Mouse (Mus musculus): ENCODE results near the gene Dda1.
A peak's percentile ranks its signal among the peaks of the same experiment; 100 is the strongest.
"Not testable (repeated sequence)": the region's sequence is repeated elsewhere in the genome, so short reads cannot be mapped to it uniquely, and the experiment has no call there.

Dda1 gene

GRCm38 (mm10) chr8:71468916-71469315 is at the start of gene Dda1:
Gene Dda1 (plus strand): TSS chr8:71469199.
- peak; percentile 99 for DNase-seq

DNA sequence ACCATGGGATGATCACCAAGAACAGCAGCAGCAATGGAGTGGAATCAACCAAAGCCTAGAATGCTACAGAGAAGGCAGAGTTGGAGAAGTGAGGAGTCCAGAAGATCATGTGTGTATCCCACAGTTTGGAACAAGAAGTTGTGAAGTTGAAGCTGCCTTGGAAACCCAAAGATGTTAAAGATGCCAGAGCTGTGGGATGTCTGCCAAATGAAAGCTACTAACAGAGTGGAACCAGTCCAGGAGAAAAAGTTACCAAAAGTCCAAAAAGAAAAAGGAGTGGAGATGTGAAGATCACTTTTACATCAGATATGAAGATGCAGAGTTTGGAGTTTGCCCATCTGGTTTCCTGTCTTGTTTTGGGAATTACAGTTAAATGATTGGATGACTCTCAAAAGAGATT is 46.9 kb upstream of the Dda1 start:
- no peak for DNase-seq

DNA sequence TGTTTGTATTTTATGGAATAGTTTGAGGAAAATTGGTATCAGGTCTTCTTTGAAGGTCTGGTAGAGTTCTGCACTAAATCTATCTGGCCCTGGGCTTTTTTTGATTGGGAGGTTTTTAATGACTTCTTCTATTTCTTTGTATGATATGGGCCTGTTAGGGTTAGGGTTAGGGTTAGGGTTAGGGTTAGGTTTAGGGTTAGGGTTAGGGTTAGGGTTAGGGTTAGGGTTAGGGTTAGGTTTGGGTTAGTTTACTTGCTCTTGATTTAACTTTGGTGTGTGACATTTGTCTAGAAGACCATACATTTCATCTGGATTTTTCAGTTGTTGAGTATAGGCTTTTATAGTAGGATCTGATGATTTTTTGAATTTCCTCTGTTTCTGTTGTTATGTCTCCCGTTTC is 36.1 kb upstream of the Dda1 start:
- not testable (repeated sequence) for DNase-seq

GRCm38 (mm10) chr8:71437041-71437440 is 32.0 kb upstream of the Dda1 start:
- no peak for DNase-seq

DNA sequence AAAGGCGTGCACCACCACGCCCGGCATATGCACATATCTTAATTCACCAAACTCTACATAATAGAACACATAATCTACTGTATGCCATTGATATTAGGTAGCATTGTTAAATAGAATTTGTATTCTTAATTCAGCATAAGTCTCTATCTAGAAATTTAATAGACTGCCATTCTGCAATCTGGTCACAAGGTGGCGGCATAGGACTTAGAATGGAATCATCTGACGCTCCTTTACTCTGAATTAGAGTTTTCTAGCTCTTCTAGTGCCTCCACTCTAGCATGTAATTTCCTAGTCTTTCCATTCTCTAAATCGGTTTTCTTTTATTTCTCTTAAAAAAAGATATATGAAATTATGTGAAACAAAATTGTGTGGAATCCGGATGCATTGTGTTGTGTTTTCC is 27.6 kb upstream of the Dda1 start:
- DNase-seq: peak; percentile 43

- no peak for DNase-seq
Observed at GRCm38 (mm10) chr8:71445096-71445495, 23.9 kb upstream of the Dda1 start.

- no peak for DNase-seq
Observed at GRCm38 (mm10) chr8:71451337-71451736, 17.7 kb upstream of the Dda1 start.

DNA sequence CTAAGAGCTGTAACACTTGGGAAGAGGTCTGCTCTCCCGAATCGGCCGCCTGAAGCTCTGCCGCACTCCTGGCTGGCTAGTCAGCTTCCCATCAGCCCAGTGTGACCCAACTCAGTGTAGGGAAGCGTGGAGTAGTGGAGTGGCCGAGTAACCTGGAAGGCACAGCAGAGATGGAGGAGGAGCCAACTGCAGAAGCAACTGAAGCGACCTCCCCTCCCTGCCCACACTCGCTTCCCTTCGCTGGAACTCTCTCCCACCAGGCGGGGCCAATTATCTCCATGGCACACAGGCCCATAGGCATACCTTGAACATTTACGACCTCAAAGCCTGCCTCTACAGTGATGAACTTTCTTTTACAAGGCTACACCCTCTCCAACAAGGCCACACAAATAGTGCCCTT is 17.2 kb upstream of the Dda1 start:
- DNase-seq: no peak

GRCm38 (mm10) chr8:71452669-71453068 is 16.3 kb upstream of the Dda1 start:
- no peak for DNase-seq

- peak; percentile 9 for DNase-seq
Observed at GRCm38 (mm10) chr8:71454668-71455067, 14.3 kb upstream of the Dda1 start.

- DNase-seq: peak; percentile 50
Observed at GRCm38 (mm10) chr8:71456906-71457305, 12.1 kb upstream of the Dda1 start.

- DNase-seq: peak; percentile 41
Observed at GRCm38 (mm10) chr8:71457659-71458270, 11.2 kb upstream of the Dda1 start.

DNA sequence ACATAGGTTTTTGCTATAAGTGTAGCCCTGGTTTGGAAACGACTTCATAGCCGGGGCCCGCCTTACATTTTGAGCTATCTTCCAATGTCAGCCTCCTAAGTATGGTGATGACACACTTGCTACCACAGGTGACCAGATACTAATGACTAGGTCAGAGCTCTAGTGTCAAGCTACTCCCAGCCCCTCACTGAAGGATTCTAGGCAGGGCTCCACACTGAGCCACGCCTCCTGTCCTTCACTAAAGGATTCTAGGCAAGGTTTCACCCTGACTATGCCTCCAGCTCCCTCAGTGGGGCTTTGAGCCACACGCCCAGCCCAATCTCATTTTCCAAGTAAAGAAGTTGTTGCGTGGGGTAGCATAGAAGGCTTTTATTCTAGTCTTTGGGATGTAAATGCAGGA is 8.3 kb upstream of the Dda1 start:
- DNase-seq: no peak

GRCm38 (mm10) chr8:71461152-71461840 is 7.7 kb upstream of the Dda1 start:
- DNase-seq: peak; percentile 72

- no peak for DNase-seq
Observed at GRCm38 (mm10) chr8:71462191-71462590, 6.8 kb upstream of the Dda1 start.

DNA sequence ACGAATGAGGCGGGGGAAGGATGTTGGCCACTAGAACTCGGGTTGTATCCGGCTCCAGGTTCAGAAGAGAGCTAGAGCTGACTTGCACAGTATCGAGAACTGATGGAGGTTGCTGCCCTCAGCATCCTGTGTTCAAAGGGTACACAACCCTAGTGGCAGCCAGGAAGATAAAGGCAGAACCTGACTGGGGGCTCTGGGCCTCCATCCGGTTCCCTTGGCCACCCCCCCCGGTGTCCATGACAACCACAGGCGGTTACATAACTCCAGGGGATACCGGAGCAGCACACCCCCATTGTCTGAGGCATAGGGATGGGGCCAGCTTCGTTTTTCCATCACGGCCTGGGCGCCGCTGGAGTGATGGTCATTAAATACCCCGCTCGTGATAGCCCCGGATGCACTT is 6.2 kb upstream of the Dda1 start:
- DNase-seq: peak; percentile 85

- DNase-seq: peak; percentile 99
Observed at GRCm38 (mm10) chr8:71463188-71464033, 5.6 kb upstream of the Dda1 start, which contains the start of gene Abhd8. Gene Abhd8 (minus strand): TSS chr8:71463655.

DNA sequence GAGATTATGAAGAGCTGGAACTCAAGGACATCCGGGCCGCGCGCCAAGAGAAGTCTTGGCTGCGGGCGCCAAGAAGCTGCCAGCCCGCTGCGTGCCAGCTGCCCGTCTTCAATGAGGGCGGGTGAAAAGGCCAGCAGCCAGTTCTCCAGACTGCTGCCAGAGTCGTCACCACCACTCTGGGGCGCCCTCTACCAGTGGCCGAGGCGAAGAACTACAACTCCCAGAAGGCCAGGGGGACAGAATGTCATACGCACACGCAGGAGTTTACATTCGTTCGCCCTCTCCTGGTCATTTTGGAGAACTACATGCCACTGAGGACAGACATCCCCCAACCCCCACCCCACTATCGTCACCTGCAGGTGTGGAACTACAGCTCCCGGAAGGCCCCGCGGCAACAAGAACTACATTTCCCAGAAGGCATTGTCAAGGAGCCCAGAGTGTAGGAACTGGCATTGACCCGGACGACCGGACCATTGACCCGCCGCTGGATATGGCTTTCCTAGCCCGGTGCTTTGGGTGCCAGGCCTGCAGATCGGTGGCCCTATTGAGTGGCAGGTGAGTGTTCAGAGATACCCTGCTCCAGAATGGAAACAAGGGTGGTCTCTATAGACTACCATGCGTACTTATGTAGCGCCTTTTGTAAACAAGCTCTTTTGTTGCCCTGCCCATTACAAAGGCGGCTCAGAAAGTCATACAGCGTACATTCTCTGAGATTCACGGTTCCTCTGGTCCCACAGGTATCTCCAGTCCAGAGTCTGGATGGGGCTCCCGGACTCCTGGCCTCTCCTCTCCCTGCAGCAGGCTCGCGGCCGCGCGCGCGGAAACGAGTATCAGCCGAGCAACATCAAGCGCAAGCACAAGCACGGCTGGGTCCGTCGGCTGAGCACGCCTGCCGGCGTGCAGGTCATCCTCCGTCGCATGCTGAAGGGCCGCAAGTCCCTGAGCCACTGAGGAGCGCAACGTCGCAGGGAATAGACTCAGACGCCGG is 4.2 kb upstream of the Dda1 start, which contains the start of gene Mrpl34:
TSS of gene Mrpl34 (plus strand) at position 447 of the 988 bp plus-strand sequence.
- DNase-seq: peak; percentile 100

GRCm38 (mm10) chr8:71465733-71466132 is 3.3 kb upstream of the Dda1 start:
- DNase-seq: peak; percentile 59

GRCm38 (mm10) chr8:71466198-71466597 is 2.8 kb upstream of the Dda1 start:
- peak; percentile 69 for DNase-seq

GRCm38 (mm10) chr8:71467201-71467600 is 1.8 kb upstream of the Dda1 start:
- DNase-seq: peak; percentile 53

- peak; percentile 62 for DNase-seq
Observed at GRCm38 (mm10) chr8:71468001-71468400, 998 bp upstream of the Dda1 start.
